Mouse (Mus musculus): ENCODE measurements at regions not wholly inside any gene's neighbourhood (a gene's known extent, or its start where the extent isn't known, plus 50 kb on each side); places are given as distances from the start of the nearest gene placed in this dataset.

DNA sequence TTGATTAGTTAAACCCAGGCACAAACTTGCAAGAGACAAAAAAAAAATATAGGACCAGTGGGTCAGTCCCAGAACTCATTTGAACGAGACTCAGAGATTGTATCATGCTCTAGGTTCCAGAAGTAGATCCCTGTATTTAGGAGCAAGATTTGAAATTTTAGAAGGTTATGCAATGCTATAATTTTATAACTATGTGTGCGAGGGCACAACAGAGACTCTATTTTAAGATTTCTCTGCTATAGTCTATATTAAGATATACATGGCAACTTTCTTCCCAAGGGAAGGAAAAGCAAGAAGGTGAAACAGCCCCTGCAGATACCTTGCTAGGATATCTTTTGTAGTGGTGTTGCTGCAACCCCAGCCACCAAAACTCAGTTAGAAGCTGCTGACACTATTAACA lies 55.7 kb downstream of the Otor start:
- DNase-seq, result no peak

GRCm38 (mm10) chr2:143149189-143149588 lies 70.9 kb downstream of the Otor start:
- DNase-seq, result no peak

DNA sequence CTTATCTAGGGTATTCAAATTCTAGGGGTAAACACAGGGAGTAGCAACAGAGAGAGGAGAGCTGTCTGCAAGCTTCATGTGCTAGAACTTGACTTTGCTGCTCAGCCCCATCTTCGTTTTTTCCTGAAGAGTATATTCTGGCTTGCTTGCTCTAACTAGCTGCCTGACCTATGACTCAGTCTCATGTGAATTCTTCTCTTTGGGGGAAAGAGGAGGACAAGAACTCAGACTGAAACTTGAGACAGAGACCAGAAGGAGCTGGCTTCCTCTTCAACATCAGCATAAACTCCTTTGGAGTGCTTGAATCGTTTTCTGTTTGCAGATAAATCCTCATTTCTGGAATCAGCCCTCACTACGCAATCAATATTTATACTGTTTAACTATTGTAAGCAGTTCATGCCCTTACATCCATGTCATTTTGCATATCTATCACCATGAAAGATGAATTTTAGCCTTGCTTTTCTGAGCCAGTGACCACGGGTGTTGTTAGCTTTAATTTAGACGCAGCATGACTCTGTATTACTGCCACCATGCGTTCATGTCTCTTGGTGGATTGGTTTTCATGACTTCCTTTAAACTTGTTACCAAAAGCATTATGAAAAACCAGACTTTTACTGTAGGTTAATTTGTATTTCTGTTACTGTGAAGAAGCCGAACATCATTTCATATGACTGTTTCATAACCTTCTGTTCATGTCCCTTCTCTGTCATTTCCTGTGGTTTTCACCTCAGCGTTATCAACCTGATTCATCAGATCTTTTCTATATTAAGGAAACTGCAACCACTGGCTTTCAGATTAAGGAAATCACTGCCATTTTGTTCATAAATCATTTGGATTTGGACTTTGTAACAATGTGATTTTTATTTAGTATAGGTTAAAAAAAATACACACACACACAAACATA lies 86.1 kb downstream of the Otor start:
- DNase-seq, result no peak

DNA sequence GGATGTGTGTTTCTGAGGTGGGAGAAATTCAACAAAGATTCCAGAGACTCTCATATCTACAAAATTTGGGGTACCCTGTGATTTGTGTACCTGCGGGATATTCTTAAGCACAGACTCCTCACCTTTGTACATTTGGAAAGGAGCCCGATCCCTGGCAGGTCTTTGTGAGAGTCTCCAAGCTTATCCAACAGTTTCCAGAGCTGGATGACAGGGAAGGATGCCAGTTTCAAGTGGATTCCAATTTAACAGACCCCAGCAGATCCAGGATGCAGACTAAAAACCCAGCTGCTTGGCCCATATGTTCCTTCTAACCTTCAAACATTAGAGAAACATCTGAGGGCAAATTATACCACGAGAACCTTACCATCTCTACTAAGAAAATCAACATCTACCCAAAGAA lies 88.5 kb downstream of the Otor start:
- no peak for DNase-seq

- DNase-seq, result no peak
These were observed 92.4 kb downstream of the Otor start for GRCm38 (mm10) chr2:143170648-143171047.

- no peak for DNase-seq
These were observed 106.3 kb downstream of the Otor start for GRCm38 (mm10) chr2:143184614-143185013.

DNA sequence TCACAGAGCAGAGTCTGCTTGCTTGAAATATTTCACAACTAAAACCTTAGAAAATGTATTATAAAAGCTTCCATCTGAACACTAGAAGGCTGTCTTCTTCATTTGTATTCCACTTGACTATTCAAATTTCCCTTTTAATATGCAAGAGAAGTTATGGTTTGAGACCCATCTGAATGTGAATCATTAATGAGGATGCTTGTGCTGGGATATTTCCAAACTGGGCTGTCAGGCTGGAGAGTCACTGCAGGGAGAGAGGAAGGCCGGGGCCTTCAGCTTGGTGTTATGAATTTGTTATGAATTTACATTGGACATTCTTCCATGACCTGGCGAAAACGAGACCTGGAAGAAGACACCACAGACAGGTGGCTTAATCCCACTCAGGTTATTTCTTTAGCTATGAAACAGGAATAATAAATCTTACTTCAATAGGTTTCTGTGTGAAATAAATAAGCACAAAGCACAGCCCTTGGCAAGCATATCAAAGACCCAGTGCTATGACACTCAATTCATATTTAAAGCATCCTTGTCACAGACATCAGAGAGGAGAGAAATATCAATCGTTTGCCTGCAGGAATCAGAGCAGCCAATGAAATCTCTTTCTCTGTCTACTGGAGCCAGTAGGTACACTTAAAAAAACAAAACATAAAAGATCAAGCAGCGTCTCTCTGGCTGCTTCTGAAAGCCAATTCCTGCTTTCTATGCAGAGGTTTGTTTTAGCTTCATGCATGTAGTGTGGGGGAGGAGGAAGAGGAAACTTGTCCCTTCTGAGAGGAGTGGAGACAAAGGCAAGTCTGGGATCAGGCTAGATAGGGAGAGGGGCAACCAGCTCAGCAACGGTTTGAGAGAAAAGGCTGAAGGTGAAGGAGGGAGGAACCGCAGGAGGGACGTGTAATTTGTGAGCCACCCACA lies 114.2 kb downstream of the Otor start:
- no peak for DNase-seq

- DNase-seq, result no peak
These were observed 114.9 kb downstream of the Otor start for GRCm38 (mm10) chr2:143193165-143193551.

DNA sequence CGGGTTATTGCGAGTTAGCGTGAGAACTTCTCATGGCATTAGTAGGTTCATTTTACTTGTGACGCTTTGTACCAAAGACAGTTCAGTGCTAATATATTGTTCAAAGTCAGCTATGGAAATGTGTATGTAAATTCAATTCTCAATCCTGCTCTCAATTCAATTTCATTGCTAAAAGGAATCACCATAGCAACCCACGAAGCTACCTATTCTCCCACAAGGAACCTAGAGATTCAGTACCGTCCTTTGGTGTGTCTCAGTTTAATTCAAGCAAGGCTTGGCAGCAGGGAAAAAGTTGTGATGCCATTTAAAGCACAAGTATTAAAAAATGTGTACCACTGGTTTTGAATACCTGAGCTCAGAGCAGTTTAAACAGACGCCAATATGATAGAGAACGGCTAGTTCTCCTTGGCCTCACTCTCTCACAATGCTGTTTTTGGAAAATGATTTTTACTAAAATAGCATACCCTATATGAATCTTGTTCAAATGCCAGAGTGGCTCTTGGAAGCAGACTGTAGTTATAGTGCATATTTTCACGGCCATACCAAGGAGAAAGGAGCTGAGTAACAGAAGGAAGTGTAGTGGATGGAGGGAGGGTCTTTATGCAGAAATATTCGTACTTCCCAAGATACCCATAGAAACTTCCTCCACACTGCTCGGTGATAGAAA lies 121.4 kb downstream of the Otor start:
- no peak for DNase-seq

GRCm38 (mm10) chr2:143206053-143206452 lies 127.8 kb downstream of the Otor start:
- no peak for DNase-seq

GRCm38 (mm10) chr2:143207191-143207590 lies 128.9 kb downstream of the Otor start:
- DNase-seq, result peak; percentile 63

- DNase-seq, result no peak
These were observed 139.0 kb downstream of the Otor start for GRCm38 (mm10) chr2:143217251-143217650.

DNA sequence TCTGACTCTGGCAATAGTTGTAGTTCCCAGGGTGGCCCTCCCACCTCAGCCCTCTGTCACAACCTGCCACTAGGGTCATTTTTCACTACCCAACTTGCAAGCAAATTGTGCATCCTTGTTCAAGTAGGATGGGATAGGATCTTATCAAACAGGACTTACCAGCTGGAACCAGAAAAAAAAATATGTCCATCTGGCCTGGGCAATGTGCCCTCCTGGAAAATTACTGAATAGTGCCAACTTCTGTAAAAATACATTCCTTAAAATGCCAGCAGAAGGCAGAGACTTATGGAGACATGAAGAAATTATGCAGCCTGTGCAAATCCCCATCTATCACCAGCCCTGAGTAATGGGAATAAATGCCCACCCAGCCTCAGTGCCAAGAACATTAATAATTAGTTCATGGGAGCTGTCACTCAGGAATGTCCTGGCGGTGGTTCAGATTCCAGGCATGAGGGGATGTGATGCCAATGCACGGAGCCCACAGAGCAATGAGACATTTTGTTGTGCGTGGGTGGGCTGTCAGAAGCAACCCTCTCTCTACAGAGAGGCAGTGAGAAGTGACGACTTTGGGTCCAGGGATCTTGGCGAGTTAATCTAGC lies 139.6 kb downstream of the Otor start:
- DNase-seq, result peak; percentile 3 to 13

DNA sequence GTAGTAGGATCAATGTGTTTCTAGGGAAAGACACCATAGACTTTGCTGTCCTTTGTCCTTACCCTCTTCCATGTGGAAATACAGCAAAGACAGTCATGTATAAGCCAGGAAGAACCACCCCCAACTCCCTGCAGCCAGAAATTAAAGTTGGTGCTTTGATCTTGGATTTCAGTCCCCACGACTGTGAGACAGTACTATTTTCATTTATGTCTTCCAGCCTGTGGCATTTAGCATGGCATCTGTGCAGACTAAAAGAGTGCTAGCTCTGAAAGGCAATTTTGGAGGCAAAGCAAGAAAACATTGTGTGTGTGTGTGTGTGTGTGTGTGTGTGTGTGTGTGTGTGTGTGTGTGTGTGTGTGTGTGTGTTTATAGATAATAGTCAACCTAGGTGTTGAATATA lies 144.1 kb downstream of the Otor start:
- no peak for DNase-seq

GRCm38 (mm10) chr2:143224410-143225130 lies 146.3 kb downstream of the Otor start:
- no peak for DNase-seq

GRCm38 (mm10) chr2:143233795-143234194 lies 155.5 kb downstream of the Otor start:
- DNase-seq, result no peak

DNA sequence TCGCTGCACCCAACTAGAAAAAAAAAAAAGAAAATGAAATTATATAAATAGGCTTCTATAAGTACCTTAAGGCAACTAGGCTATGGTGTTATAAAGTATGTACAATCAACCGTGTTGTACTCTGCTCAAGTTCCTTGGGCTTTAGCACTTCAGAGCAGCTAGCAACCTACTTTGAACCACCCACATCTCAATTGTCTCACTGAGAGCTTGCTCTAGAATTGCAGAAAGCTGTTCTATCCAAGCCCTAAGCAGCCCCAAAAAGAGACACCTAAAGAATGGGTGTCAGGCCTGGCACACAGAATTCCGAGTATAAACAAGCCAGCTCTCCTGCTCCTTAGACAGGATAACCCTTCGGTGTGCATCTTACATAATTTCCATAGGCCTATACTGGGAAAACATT lies 162.0 kb downstream of the Otor start:
- DNase-seq, result no peak

DNA sequence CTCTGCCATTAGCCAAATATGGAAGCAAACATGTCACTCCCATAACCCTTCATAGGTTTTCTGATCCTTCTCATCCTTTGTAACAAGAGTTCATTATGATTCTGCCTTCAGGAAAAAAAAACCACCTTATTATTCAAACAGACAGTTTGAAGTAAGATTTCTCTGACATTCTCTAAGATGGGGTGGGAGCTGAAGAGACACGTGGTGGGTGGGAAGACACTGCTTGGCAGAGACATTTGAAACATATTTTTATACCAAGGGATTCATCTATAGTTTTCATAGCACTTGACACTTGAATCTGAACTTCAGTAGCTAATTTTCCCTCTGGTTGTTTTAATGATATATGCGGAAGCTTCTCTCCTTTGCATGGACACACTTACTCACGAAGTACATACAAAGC lies 165.5 kb downstream of the Otor start:
- DNase-seq, result no peak

DNA sequence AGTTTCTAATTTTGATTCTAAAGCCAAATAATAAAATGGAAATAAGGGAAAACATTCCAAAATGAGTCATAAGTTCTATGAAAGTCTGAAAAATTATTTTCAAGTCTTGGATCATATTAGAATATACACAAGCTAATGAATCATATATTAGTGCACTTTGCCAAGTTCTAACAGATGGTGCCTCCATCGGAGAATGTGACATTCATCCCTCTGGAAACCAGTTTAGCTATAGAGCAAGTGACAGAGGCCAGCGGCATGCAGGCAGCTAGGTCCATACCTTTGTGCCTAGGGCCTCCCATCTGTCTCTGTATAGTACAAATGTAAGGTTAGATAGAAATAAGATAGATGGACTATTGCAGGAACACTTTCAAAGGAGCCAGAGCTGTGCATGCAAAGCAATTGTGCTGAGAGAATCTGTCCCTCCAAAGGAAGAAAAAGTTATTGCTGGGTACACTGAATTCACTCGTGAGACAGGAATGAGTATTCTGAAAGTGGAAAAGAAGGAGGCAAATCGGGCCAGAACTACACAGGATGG lies 167.9 kb downstream of the Otor start:
- no peak for DNase-seq

DNA sequence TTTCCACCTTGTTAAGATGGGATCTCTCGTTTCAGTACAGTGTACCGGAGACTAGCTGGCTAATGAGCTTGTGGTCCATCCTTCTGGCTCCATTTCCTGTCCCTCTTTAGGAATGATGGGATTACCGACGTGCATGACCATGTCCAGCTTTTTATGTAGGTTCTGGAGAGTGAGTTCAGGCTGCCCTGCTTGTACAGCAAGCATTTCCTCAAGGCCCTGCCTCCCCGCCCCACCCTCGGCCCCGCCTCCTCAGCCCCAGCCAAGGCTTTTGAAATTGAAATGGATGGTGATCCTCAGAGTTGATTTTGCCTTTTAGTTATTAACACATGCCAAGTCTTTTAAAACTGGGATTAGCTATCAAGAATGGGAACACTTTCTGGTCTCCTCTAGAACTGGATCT lies 190.8 kb downstream of the Otor start:
- peak in 1 of 2 experiments; percentile 5 for DNase-seq

- DNase-seq, result no peak
These were observed 192.6 kb downstream of the Otor start for GRCm38 (mm10) chr2:143270826-143271225.
